Mouse (Mus musculus) spleen, adult 18-20 months (tissue): ENCODE data around the gene Fxn.

Experiments
- DNase-seq, 2 experiments: peaks; one replicate each; pipeline ENCODE4 v3.0.0; 2022; ENCODE audit warnings: mixed read lengths in 2 of 2

Gene Fxn

GRCm38 (mm10) chr19:24280601-24281228, at the start of gene Fxn:
Gene Fxn, minus strand, starts transcription at chr19:24280605.
- no peak for DNase-seq

- no peak for DNase-seq
These were observed 47.5 kb upstream of the Fxn start for GRCm38 (mm10) chr19:24327921-24328320.

DNA sequence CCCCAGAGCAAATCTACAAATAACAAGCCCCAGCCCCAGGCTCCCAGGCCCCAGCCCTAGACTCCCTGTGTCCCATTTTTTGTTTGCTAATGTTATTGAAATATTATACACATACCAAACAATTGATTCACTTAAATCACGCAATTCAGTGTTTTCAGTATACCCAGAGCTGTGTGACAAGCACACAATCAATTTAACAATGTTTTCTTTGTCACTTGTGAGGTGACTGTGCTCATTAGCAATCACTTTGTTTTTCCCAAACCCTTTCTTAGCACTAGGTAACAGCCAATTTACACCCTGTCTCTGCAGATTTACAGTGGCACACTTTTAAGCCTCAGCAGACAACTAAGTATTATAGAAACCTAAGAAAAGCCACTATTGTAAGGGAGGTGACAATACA, 46.6 kb upstream of the Fxn start:
- DNase-seq: no peak

GRCm38 (mm10) chr19:24325692-24326091, 45.3 kb upstream of the Fxn start:
- no peak for DNase-seq

DNA sequence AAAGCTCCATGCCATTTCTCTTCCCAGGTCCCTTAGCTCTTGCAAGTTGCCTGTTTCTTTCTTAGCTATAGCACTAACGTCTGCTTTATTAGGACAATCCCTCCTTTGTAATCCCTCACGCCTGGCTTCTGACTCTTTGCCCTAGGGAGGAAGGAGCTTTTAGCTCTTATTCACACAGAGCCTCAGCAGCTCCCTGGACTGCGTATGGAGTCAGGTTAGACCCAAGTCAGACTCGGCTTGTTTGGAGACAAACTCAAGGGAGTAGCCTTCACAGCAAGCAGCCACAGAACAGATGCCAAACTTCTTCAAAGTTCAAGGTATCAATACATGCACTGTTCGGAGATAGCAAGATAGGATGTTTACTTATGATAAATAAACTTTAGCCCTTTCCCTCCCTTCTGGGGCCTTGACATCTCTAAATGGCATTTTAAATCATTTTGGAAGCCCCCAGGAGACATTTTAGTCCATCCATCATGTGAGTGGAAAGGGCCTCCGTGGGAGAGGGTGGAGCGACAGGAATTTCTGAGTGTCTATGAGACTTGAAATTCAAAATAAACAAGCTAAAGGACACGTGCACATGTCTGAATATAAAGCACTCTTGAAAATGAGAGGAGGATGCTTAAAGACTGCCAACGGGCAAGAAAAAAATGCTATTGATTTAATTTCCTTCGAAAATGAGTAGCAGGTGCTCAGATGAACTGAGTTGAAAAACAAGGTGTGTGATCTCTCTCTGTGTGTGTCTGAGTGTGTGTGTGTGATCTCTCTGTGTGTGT, 43.6 kb upstream of the Fxn start:
- DNase-seq: no peak

- DNase-seq: no peak
These were observed 41.5 kb upstream of the Fxn start for GRCm38 (mm10) chr19:24321900-24322311.

DNA sequence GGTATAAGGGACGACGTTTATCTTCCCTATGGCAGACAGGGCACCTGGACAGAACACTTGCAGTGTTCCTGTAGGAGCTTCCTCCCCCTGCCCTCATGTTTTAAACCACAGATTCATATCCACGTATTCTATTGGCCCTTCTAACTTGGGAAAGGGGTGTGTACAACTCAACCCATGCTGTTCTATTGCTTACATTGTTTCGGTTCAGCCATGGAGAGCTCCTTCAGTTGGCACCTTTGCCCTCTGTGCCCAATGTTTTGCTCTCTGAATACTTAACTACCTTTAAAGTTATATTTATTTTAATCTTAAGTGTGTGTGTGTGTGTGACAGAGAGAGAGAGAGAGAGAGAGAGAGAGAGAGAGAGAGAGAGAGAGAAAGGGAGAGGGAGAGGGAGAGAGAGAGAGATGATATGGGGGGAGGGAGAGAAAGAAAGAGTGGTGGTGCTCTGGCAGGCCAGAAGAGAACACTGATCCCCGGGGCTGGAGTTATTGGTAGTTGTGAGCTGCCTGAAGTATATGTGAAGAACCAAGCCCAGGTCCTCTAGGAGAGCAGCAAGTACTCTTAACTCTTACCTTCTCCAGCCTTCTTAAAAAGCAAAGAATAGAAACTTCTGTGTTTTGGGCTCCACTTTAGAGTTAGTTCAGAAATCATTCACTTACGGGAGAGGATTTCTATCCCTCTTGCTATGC, 41.0 kb upstream of the Fxn start:
- DNase-seq: no peak

- no peak for DNase-seq
These were observed 37.8 kb upstream of the Fxn start for GRCm38 (mm10) chr19:24318172-24318571.

DNA sequence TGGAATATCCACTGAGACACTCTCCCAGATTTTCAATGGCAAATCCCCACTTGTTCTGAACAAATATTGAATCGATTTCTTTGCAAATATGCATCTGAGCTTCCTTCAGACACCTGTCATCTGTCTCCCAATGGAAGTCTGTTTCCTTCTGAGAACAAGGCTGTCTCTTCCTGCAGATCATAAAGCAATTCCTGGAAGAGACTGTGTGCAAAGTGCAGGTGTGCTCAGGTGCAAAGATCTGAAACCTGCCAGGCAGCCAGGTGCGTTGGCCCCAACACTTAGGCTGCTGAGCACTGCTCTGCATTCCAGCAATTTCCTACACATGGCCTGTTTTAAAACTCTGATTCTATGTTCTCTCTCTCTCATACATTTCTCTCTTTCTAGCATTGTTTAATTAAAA, 37.3 kb upstream of the Fxn start:
- DNase-seq: no peak

DNA sequence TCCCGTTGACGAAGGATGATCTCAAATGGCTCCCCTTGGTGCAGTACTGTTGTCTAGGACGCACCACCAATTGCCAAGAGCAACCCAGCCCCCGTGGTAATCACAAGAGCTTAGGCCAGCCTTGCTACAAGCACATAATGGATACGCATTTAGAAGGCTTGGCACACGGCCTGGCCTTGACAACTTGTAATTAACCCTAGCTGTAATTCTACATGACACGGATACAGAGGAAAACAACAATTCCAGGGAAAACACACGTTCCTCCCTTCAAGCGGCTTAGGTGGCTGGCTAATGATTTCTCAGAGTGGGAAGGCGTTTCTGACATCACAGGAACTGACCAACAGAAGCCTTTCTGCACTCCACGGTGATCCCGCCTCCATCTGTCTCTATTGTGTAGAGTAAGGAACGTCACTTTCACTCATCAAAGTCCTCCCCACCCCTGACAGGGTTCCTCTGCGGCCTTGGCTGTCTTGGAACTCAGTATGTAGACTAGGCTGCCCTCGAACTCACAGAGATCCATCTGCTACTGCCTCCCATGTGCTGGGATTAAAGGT, 36.7 kb upstream of the Fxn start:
- no peak for DNase-seq

DNA sequence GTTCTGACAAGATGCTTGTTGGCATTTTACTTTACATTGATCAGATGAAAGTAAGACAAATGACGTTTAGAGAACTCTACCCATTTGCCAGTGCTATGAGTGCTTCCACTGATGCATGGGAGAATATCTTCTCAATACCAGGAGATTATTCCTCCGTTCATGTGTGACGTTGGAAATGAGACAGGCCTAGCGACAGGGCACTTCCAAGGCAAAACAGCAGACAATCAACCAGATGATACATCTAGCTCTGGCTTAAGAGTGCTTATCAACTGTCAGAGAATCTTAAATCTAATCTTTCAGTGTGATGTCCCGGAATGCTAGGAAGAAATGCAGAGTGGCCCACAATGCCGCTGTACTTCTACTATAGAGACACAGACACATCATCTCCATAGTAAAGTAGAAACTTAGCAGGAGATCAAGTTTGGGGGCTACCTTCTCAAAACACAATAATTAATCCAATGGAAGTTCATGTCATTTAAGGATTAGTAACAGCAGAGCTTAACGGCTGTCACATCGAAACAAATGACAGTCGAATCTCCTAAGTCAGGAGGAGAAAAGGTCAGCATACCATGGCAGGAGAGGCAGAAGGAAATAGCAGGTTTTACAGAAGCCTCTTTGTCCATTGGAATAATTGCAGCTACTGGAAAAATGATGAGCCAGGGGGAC, 35.8 kb upstream of the Fxn start:
- DNase-seq: no peak

DNA sequence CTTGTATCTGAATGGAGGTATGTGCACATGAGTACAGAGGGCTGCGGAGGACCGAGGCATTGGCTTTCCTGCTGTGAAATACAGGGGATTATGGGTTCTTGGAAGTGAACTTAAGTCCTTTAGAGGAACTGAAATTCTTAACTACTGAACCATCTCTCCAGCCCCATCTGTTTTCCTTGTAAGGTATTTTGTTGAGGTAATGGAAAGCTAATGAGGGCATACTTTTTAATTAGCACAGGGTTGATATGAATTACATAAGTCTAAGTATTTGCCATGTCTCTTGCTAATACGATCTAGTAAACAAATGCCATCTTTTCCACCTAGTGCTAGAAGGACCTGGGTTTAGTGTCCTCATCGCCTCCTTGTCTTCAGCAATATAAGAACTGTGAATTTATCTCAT, 34.8 kb upstream of the Fxn start:
- no peak for DNase-seq

- DNase-seq: no peak
These were observed 34.3 kb upstream of the Fxn start for GRCm38 (mm10) chr19:24314676-24315075.

GRCm38 (mm10) chr19:24312556-24313342, 32.3 kb upstream of the Fxn start:
- no peak for DNase-seq

DNA sequence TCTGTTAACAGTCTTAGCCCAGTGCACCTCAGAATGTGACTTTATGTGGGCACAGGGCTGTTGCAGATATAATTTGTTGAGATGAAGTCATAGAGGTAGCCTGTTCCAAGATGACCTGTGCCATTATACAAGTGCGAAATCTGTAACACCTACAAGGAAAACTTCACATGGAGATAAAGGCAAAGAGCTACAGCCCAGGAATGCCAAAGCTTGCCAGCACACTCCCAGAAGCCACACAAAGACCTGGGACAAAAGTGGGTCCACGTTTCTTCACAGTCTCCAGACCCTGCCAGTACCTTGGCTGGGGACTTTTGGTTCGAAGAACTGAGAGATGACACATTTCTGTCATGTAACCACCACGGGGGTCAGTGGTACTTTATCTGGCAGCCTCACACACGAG, 31.6 kb upstream of the Fxn start:
- DNase-seq: no peak

DNA sequence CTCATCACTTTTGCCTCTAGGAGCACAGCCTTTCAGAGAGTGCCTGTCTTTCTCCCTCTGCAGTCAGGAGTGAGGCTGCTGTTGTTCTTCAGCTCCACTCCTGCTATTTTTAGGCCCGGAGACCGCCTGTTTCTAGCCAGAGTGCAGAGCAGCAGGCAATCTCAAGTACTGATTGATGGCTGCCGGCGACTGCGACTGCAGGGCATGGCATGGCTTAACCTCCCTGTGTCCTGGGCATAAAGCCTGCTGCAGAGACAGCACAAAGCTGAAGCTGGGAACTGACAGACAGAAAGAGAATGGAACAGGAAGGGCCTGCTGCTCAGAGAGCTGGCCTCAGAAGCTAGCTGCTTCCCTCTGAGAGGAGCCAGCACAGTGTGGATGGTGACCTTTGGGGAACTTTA, 27.9 kb upstream of the Fxn start:
- no peak for DNase-seq

DNA sequence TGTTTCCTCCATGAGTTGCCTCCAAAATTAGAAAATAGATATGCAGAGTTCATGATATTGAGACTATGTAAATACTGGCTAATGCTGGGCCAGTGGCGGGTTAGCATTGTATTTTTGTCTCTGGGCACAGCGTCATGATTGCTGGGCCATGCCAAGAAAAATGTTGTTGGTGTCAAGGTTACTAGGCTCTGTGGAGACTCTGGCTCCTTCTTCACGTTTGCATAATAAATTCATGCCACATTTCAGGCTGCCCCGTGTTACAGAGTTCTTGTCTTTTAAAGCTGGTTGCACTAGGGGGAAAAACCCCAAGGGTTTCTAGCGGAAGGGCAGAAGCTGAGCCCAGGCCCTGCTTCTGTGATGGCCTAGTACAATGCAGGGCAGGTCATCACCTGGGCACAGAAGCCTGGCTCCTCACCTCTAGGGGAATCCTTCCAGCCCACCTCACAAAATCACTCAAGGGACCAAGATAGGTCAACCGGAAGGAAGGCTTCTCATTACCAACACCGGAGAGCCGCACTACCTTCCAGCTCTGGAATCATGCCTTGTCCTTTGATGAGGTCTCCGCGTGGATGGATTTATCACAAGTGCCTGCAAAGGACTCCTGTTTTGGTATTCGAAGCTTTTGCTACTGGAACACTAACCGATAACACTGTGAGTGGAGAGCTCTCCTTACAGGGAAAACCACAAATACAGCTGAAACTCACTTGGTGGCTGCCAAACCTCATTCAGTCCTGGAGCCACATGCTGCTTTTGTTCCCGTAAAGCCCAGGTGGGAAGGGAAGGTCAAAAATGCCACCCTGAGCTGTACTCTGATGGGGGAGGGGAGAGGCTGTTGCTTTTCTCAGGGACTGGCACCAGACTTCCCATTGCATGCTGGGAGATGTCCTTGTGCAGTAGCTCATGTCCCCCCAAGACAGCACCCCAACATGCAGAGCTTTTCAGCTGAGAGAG, 27.1 kb upstream of the Fxn start:
- DNase-seq: no peak

DNA sequence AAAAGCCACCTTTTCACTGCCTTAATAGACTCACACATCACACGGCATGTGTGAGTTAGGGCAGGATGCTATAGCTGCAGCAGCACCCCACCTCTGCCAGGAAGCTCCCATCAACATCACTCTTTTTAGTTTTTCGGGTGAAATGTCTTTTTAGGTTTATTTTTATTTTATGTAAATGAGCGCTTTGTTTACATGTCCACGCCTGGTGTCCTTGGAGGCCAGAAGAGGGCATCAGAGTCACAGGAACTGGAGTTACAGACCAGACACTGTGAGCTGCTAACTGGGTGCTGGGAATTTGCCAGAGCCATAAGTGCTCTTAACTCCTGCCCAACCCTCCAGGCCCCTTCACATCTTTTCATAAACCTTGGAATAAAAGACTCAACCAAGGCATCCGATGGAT, 25.9 kb upstream of the Fxn start:
- DNase-seq: no peak

GRCm38 (mm10) chr19:24302198-24302597, 21.8 kb upstream of the Fxn start:
- DNase-seq: no peak

GRCm38 (mm10) chr19:24301768-24302148, 21.4 kb upstream of the Fxn start:
- DNase-seq: no peak
